Mouse (Mus musculus): ENCODE data around the gene Chl1.

- TF ChIP-seq CTCF (IDR thresholded peaks at IDR 0.05; ENCODE audit: low read depth, low read length) (no peak), GATA1 (IDR thresholded peaks at IDR 0.05; ENCODE audit: borderline replicate concordance, low read length) (no peak), GATA2 (IDR thresholded peaks at IDR 0.05; ENCODE audit: borderline replicate concordance, low read depth, low read length) (no peak), TAL1 (conservative IDR thresholded peaks at IDR 0.05; ENCODE audit: low read depth, low read length) (no peak)
Observed at GRCm38 (mm10) chr6:103514756-103515155, 4.4 kb downstream of the Chl1 start.

All from G1E (cell line).